Mouse (Mus musculus): ENCODE results near the gene Sptbn2. TPM values are rescaled to one million over a fixed set of nuclear protein-coding genes. Genes with fewer than 3 reads are reported as not detected.
"Not testable (repeated sequence)": the region's sequence is repeated elsewhere in the genome, so short reads cannot be mapped to it uniquely, and the experiment has no call there.

The Sptbn2 gene
- polyA plus RNA-seq, 1 experiment, result 57.0 TPM

GRCm38 (mm10) chr19:4747631-4748312, 36.8 kb downstream of the Sptbn2 start:
- TF ChIP-seq CTCF (IDR thresholded peaks at IDR 0.05; ENCODE audit: borderline replicate concordance, extremely low read depth, insufficient read depth, insufficient read length) (no peak), POLR2A (IDR thresholded peaks at IDR 0.05; ENCODE audit: borderline replicate concordance, extremely low read depth, insufficient read depth, insufficient read length, poor library complexity, severe bottlenecking) (no peak)
- no peak for DNase-seq (ENCODE audit: low read depth)

GRCm38 (mm10) chr19:4748493-4748892, 37.5 kb downstream of the Sptbn2 start:
- no peak for DNase-seq (ENCODE audit: low read depth)
- TF ChIP-seq POLR2A (IDR thresholded peaks at IDR 0.05; ENCODE audit: borderline replicate concordance, extremely low read depth, insufficient read depth, insufficient read length, poor library complexity, severe bottlenecking), result no peak
- no peak for TF ChIP-seq CTCF (IDR thresholded peaks at IDR 0.05; ENCODE audit: borderline replicate concordance, extremely low read depth, insufficient read depth, insufficient read length)

GRCm38 (mm10) chr19:4749975-4750374, 39.0 kb downstream of the Sptbn2 start:
- DNase-seq (ENCODE audit: low read depth), result no peak
- TF ChIP-seq POLR2A (IDR thresholded peaks at IDR 0.05; ENCODE audit: borderline replicate concordance, extremely low read depth, insufficient read depth, insufficient read length, poor library complexity, severe bottlenecking) (no peak), CTCF (IDR thresholded peaks at IDR 0.05; ENCODE audit: borderline replicate concordance, extremely low read depth, insufficient read depth, insufficient read length) (no peak)

- DNase-seq (ENCODE audit: low read depth), result peak; percentile 96
- TF ChIP-seq CTCF (IDR thresholded peaks at IDR 0.05; ENCODE audit: borderline replicate concordance, extremely low read depth, insufficient read depth, insufficient read length) (peak; percentile 96), POLR2A (IDR thresholded peaks at IDR 0.05; ENCODE audit: borderline replicate concordance, extremely low read depth, insufficient read depth, insufficient read length, poor library complexity, severe bottlenecking) (peak; percentile 31; the same call in 1 of the 2 replicates)
These were observed 44.7 kb downstream of the Sptbn2 start for GRCm38 (mm10) chr19:4755565-4756192.

DNA sequence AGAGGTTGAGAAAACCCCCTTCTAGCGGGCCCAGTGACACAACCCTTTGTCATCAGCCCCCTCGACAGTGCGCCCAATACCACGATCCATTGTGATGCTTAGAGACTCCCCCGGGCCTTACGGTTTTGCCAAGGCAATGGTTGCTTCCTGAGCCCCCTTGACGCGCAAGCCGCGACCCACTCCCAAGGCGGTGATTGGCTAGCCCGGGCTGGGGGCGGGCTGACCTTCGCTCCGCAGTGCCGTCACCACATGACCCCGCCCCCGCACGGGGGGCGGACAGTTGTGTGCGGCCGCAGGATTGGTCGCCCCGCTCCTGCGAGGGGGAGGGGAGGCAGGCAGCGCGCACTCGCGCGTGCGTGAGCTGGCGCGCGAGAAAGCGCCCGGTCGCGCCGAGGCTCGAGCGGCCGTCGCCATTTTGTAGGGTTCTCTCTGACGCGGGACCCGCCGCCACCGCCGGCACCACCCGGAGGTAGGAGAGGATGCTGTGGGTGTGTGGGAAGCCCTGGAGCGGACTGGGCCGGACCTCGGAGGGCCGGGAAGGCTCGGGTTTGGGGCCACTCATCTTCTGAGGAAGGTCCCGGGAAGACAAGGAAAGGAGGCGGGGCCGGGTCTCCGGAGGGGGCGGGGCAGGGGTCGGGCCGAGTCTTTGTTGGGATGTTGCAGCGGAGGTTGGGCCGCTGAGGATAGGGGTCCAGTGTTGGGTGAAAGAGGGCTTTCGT, 45.4 kb downstream of the Sptbn2 start, which contains the start of gene Rbm4b:
Rbm4b (plus strand) TSS at position 305 of the 719 bp plus-strand sequence.
- peak; percentile 99 for DNase-seq (ENCODE audit: low read depth)

GRCm38 (mm10) chr19:4756921-4757320, 46.0 kb downstream of the Sptbn2 start:
- TF ChIP-seq CTCF (IDR thresholded peaks at IDR 0.05; ENCODE audit: borderline replicate concordance, extremely low read depth, insufficient read depth, insufficient read length), result no peak
- no peak for TF ChIP-seq POLR2A (IDR thresholded peaks at IDR 0.05; ENCODE audit: borderline replicate concordance, extremely low read depth, insufficient read depth, insufficient read length, poor library complexity, severe bottlenecking)
- no peak for DNase-seq (ENCODE audit: low read depth)

More for the DNA sequence above, 45.4 kb downstream of the Sptbn2 start, which contains the start of gene Rbm4b:
- TF ChIP-seq POLR2A (IDR thresholded peaks at IDR 0.05; ENCODE audit: borderline replicate concordance, extremely low read depth, insufficient read depth, insufficient read length, poor library complexity, severe bottlenecking), result peak; percentile 97
- no peak for TF ChIP-seq CTCF (IDR thresholded peaks at IDR 0.05; ENCODE audit: borderline replicate concordance, extremely low read depth, insufficient read depth, insufficient read length)

DNA sequence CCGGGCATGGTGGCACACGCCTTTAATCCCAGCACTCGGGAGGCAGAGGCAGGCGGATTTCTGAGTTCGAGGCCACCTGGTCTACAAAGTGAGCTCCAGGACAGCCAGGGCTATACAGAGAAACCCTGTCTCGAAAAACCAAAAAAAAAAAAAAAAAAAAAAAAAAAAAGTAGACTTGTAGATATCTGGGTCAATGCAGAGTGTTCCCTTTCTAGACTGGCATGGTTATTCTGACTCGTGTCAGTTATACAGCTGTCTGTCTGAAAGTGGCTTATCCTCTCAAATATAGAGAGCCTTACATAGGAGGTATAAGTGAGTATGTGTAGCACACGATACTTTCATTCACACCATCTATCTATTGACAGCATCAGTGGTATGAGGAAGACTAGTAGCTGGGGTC, 49.6 kb downstream of the Sptbn2 start:
- DNase-seq (ENCODE audit: low read depth), result not testable (repeated sequence)

- peak; percentile 15 for DNase-seq (ENCODE audit: low read depth)
- peak; percentile 12; the same call in 1 of the 2 replicates for TF ChIP-seq CTCF (IDR thresholded peaks at IDR 0.05; ENCODE audit: borderline replicate concordance, extremely low read depth, insufficient read depth, insufficient read length)
- TF ChIP-seq POLR2A (IDR thresholded peaks at IDR 0.05; ENCODE audit: borderline replicate concordance, extremely low read depth, insufficient read depth, insufficient read length, poor library complexity, severe bottlenecking), result no peak
These were observed 51.9 kb downstream of the Sptbn2 start for GRCm38 (mm10) chr19:4762876-4763275.

- no peak for DNase-seq (ENCODE audit: low read depth)
- TF ChIP-seq CTCF (IDR thresholded peaks at IDR 0.05; ENCODE audit: borderline replicate concordance, extremely low read depth, insufficient read depth, insufficient read length) (no peak), POLR2A (IDR thresholded peaks at IDR 0.05; ENCODE audit: borderline replicate concordance, extremely low read depth, insufficient read depth, insufficient read length, poor library complexity, severe bottlenecking) (no peak)
These were observed 56.7 kb downstream of the Sptbn2 start for GRCm38 (mm10) chr19:4767507-4768148.

- TF ChIP-seq POLR2A (IDR thresholded peaks at IDR 0.05; ENCODE audit: borderline replicate concordance, extremely low read depth, insufficient read depth, insufficient read length, poor library complexity, severe bottlenecking) (no peak), CTCF (IDR thresholded peaks at IDR 0.05; ENCODE audit: borderline replicate concordance, extremely low read depth, insufficient read depth, insufficient read length) (no peak)
- no peak for DNase-seq (ENCODE audit: low read depth)
These were observed 61.8 kb downstream of the Sptbn2 start for GRCm38 (mm10) chr19:4772785-4773184.

GRCm38 (mm10) chr19:4782891-4783290, 71.9 kb downstream of the Sptbn2 start:
- TF ChIP-seq POLR2A (IDR thresholded peaks at IDR 0.05; ENCODE audit: borderline replicate concordance, extremely low read depth, insufficient read depth, insufficient read length, poor library complexity, severe bottlenecking) (no peak), CTCF (IDR thresholded peaks at IDR 0.05; ENCODE audit: borderline replicate concordance, extremely low read depth, insufficient read depth, insufficient read length) (no peak)

More at GRCm38 (mm10) chr19:4782891-4783290, 71.9 kb downstream of the Sptbn2 start:
- no peak for DNase-seq (ENCODE audit: low read depth)
